Mouse (Mus musculus) hindbrain, embryonic 14.5 days (tissue): Measurements from ENCODE around the gene Tcea2. TPM values are rescaled to one million over a fixed set of nuclear protein-coding genes. Genes with fewer than 3 reads are reported as not detected.

Experiments
- ATAC-seq: fragments of 200-750 bp; cut with Nextera tagmentation; 2 replicates; pipeline ENCODE4 v1.8.0; 2017; ENCODE audit warnings: moderate number of reproducible peaks, mild to moderate bottlenecking, moderate TSS enrichment, moderate library complexity; ENCODE audit not compliant: low FRiP score
- DNase-seq: peaks from one replicate; pipeline ENCODE4 v3.0.0-alpha.2; 2015; ENCODE audit warnings: low spot score
- H3K27ac ChIP-seq: fragments of 300-500 bp; sonication (generic); 2 replicates; pipeline ENCODE4 v1.5.1; 2014; ENCODE audit warnings: mild to moderate bottlenecking, moderate library complexity
- H3K27me3 ChIP-seq: fragments of 300-500 bp; sonication (generic); 2 replicates; pipeline ENCODE4 v1.6.1; 2014; ENCODE audit warnings: mild to moderate bottlenecking, low read length, mixed read lengths; ENCODE audit not compliant: control insufficient read depth, insufficient read depth
- H3K36me3 ChIP-seq: fragments of 300-500 bp; sonication (generic); replicated peaks from 2 replicates; pipeline ENCODE4 v1.6.1; 2014; ENCODE audit not compliant: control insufficient read depth, insufficient read depth
- H3K4me1 ChIP-seq: fragments of 300-500 bp; sonication (generic); replicated peaks from 2 replicates; pipeline ENCODE4 v1.6.1; 2014; ENCODE audit warnings: antibody characterized with exemption, low read length, mixed read lengths; ENCODE audit not compliant: control insufficient read depth, insufficient read depth
- H3K4me2 ChIP-seq: fragments of 300-500 bp; sonication (generic); replicated peaks from 2 replicates; pipeline ENCODE4 v1.6.1; 2014; ENCODE audit warnings: mild to moderate bottlenecking, moderate library complexity
- H3K4me3 ChIP-seq: fragments of 300-500 bp; sonication (generic); replicated peaks from 2 replicates; pipeline ENCODE4 v1.5.1; 2014; ENCODE audit warnings: mild to moderate bottlenecking, low read length
- H3K9ac ChIP-seq: fragments of 300-500 bp; sonication (generic); 2 replicates; pipeline ENCODE4 v1.6.1; 2014
- H3K9me3 ChIP-seq: fragments of 300-500 bp; sonication (generic); 2 replicates; pipeline ENCODE4 v1.6.1; 2016; ENCODE audit warnings: low read length; ENCODE audit not compliant: control insufficient read depth
- WGBS: fragments of 180-500 bp; shearing (Covaris S2); extraction: QIAGEN DNeasy Blood & Tissue Kit; methylation state at CpG from one replicate; pipeline ENCODE4 v1.1.7; 2014; 5-methylcytosine and 5-hydroxymethylcytosine counted together
- polyA plus RNA-seq: library from polyadenylated mRNA; unstranded; fragments of >200 nt; fragmentation: Nextera tagmentation; extraction: Ambion mirVana; gene quantifications from 2 replicates; pipeline ENCODE4 v1.2.1, GENCODE M21; 2014

Gene Tcea2
- 40.6 and 50.4 TPM in 2 replicates for polyA plus RNA-seq

- Histone ChIP-seq H3K9ac (peak within 1 kb of the TSS; percentile 94), H3K4me2 (peak within 1 kb of the TSS; percentile 71), H3K36me3 (peaks cover 6% of the 10 kb centered on the region; the same call in 1 of the 2 replicates), H3K4me3 (peak within 1 kb of the TSS; percentile 79), H3K9me3 (no peaks in the 10 kb centered on the region), H3K27me3 (no peaks in the 10 kb centered on the region), H3K4me1 (peaks cover 26% of the 10 kb centered on the region), H3K27ac (peak within 1 kb of the TSS; percentile 58)
- DNase-seq (peak; percentile 61), ATAC-seq (peak; percentile 52)
- WGBS, result under 1% methylated on average over 66 of the region's 69 CpGs
Measured at GRCm38 (mm10) chr2:181679951-181680715, at the start of gene Tcea2. Tcea2 (plus strand) TSS chr2:181680310.

GRCm38 (mm10) chr2:181632624-181633023, 47.5 kb upstream of the Tcea2 start:
- Histone ChIP-seq H3K9ac (no peak overlapping the region), H3K4me3 (no peak overlapping the region), H3K36me3 (peaks cover 72% of the 10 kb centered on the region), H3K27me3 (no peaks in the 10 kb centered on the region), H3K27ac (no peak overlapping the region), H3K9me3 (no peaks in the 10 kb centered on the region), H3K4me2 (no peak overlapping the region), H3K4me1 (no peaks in the 10 kb centered on the region)
- no peak for ATAC-seq
- WGBS, result 97% methylated on average over 6 of the region's 6 CpGs
- DNase-seq, result no peak

DNA sequence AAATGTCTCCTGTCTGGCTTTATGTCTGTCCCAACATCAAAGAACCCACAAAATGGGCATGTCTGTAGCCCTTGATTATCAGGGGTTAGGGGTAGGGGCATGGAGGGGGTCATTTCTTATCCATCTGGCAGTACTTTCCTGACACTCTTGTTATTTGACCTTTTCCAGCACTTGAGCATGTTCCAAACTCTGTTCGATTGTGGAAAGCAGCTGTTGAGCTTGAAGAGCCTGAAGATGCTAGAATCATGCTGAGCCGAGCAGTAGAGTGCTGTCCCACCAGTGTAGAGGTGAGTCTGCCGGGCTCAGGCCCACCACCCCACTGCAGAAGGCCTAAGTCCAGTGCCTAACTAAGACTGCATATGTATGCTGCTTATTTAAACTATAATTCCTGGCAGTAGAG, 44.2 kb upstream of the Tcea2 start:
- H3K36me3 ChIP-seq, result peaks cover 86% of the 10 kb centered on the region
- no peak overlapping the region for H3K9ac ChIP-seq
- DNase-seq (no peak), ATAC-seq (no peak)
- no peak overlapping the region for H3K4me3 ChIP-seq
- no peaks in the 10 kb centered on the region for H3K4me1 ChIP-seq
- no peak overlapping the region for H3K4me2 ChIP-seq
- no peaks in the 10 kb centered on the region for H3K9me3 ChIP-seq
- H3K27me3 ChIP-seq, result no peaks in the 10 kb centered on the region
- WGBS, result 97% methylated on average over 3 of the region's 3 CpGs
- H3K27ac ChIP-seq, result no peak overlapping the region

DNA sequence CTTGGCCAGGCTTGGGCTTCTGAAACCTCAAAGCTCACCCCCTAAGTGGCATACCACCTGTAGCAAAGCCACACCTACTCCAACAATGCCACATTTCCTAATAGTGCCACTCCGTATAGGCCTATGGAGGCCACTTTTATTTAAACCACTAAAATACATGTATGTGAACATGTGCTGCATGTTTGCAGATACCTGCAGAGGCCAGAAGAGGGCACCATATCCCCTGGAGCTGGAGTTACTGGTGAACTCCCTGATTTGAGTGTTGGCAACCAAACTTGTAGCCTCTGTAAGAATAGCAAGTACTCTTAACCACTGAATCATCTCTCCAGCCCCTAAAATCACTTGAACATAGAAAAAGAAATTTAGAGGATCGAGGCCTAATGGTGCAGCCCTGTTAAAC, 35.7 kb upstream of the Tcea2 start:
- no peaks in the 10 kb centered on the region for H3K9me3 ChIP-seq
- ATAC-seq, result no peak

GRCm38 (mm10) chr2:181645666-181646065, 34.4 kb upstream of the Tcea2 start:
- peaks cover 95% of the 10 kb centered on the region for H3K36me3 ChIP-seq

More for the DNA sequence above, 35.7 kb upstream of the Tcea2 start:
- WGBS, result 93% methylated on average over 2 of the region's 2 CpGs
- Histone ChIP-seq H3K4me2 (no peak overlapping the region), H3K27me3 (no peaks in the 10 kb centered on the region), H3K4me3 (no peak overlapping the region), H3K27ac (no peak overlapping the region), H3K36me3 (peaks cover 93% of the 10 kb centered on the region), H3K9ac (no peak overlapping the region), H3K4me1 (no peaks in the 10 kb centered on the region)
- DNase-seq, result peak; percentile 42

DNA sequence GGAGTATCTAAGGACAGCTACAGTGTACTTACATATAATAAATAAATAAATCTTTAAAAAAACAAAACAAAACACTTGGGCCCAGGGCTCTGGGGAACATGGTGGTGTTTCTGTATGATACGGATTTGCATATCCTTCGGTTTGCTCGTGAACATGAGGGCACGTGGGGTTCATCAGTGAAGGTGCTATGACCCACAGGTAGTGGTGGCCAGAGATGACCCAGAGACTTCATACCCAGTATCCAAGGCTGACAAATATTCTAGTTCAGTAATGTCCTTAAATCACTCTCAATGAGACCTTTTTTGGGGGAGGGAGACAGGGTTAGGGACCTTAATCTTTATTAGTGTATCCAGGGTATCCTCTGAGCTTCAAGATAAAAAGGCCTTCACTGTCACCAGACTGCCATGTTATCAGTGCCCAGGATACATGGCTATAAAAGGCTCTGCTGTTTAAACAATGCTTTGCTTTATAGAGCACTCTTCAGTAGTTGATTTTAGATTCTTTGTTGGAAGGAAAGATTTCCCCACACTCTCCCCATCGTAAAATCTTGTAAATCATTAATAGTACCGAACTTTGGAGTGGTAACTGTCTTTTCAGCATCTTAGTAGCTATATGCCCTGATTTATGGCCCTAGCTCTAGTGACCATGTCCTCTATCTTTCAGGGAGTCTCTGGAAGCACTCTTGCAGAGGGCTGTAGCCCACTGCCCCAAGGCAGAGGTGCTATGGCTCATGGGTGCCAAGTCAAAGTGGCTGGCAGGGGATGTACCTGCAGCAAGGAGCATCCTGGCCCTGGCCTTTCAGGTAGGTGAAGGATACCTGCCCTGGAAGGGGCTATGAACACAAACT, 33.3 kb upstream of the Tcea2 start:
- peaks cover 95% of the 10 kb centered on the region for H3K36me3 ChIP-seq
- 91% methylated on average over 6 of the region's 6 CpGs for WGBS

More at GRCm38 (mm10) chr2:181645666-181646065, 34.4 kb upstream of the Tcea2 start:
- ATAC-seq (no peak), DNase-seq (no peak)
- Histone ChIP-seq H3K9ac (no peak overlapping the region), H3K4me3 (no peak overlapping the region), H3K27ac (no peak overlapping the region), H3K27me3 (no peaks in the 10 kb centered on the region), H3K4me2 (no peak overlapping the region), H3K9me3 (no peaks in the 10 kb centered on the region), H3K4me1 (no peaks in the 10 kb centered on the region)
- 96% methylated on average over 3 of the region's 3 CpGs for WGBS

DNA sequence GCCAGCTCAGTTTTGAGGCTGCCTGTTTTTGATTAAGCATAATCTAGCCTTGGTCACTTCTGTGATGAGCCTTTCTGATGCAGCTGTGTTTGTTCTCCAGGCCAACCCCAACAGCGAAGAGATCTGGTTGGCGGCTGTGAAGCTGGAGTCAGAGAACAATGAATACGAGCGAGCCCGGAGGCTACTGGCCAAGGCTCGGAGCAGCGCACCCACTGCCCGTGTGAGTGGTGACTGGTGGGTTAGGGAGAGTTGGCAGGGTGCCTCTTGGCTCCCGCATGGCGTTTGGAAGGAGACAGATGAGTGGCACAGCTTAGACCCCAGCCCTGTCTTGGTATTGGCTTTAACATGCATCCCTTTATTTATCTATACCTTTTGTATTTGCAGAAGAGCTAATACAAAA, 31.2 kb upstream of the Tcea2 start:
- Histone ChIP-seq H3K4me2 (no peak overlapping the region), H3K4me3 (no peak overlapping the region), H3K9me3 (no peaks in the 10 kb centered on the region), H3K9ac (no peak overlapping the region), H3K27me3 (no peaks in the 10 kb centered on the region), H3K27ac (no peak overlapping the region), H3K36me3 (peaks cover 96% of the 10 kb centered on the region), H3K4me1 (no peaks in the 10 kb centered on the region)
- DNase-seq, result no peak
- ATAC-seq, result no peak
- WGBS, result 89% methylated on average over 10 of the region's 10 CpGs

More for the DNA sequence above, 33.3 kb upstream of the Tcea2 start:
- Histone ChIP-seq H3K4me3 (no peak overlapping the region), H3K9ac (no peak overlapping the region), H3K27ac (no peak overlapping the region), H3K9me3 (no peaks in the 10 kb centered on the region), H3K4me1 (no peaks in the 10 kb centered on the region), H3K4me2 (no peak overlapping the region), H3K27me3 (no peaks in the 10 kb centered on the region)
- DNase-seq (no peak), ATAC-seq (no peak)

DNA sequence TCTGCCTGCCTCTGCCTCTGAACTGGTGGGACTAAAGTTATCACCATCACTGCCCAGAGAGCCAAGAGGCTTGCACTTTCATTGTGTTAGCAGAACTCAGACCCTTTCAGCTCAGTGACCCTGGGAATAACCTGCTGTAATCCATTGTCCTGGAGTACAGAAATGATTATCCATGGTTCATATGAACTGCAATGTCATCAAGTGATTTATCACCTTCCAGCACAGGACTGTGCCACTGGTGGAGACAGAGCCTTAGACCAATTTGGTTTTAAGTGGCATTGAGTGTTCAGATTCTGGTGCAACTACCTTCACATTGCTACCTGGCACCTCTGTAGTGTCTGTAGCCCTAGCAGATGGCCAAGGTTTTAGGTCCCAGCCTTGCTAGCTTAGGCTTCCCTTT, 27.0 kb upstream of the Tcea2 start:
- DNase-seq, result no peak
- peaks cover 94% of the 10 kb centered on the region for H3K36me3 ChIP-seq
- ATAC-seq, result no peak
- H3K27me3 ChIP-seq, result no peaks in the 10 kb centered on the region
- H3K9me3 ChIP-seq, result no peaks in the 10 kb centered on the region
- H3K4me1 ChIP-seq, result no peaks in the 10 kb centered on the region
- no peak overlapping the region for H3K27ac ChIP-seq
- H3K4me2 ChIP-seq, result no peak overlapping the region
- H3K4me3 ChIP-seq, result no peak overlapping the region
- H3K9ac ChIP-seq, result no peak overlapping the region

DNA sequence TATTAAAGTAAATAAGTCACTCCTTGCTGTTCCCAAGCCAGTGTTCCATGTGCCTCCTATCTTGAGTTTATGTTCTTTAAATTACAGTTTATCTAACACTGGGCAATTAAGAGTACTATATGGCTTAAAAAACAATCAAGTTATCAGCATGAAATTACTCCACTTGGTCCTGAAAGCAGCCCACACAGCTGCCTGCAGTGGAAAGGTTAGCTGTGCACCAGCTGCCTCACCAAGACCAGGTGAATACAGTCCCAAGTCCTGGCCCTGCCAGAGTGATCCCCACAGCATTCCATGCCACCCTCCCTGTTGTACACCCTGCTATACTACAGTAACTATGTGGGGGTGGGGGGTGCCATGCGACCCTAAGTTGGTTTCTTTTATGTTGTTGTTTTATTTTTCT, 26.6 kb upstream of the Tcea2 start:
- Histone ChIP-seq H3K27ac (no peak overlapping the region), H3K27me3 (no peaks in the 10 kb centered on the region), H3K4me3 (no peak overlapping the region), H3K9me3 (no peaks in the 10 kb centered on the region), H3K36me3 (peaks cover 91% of the 10 kb centered on the region), H3K4me2 (no peak overlapping the region), H3K4me1 (no peaks in the 10 kb centered on the region), H3K9ac (no peak overlapping the region)
- DNase-seq (no peak), ATAC-seq (no peak)
- 100% methylated on average over 1 of the region's 1 CpGs for WGBS
